Mouse (Mus musculus): ENCODE measurements around the gene C3ar1. TPM values are rescaled to one million over a fixed set of nuclear protein-coding genes. Genes with fewer than 3 reads are reported as not detected.

C3ar1 gene
- 0.19 and 0.55 TPM in 2 replicates for total RNA-seq (2017)

DNA sequence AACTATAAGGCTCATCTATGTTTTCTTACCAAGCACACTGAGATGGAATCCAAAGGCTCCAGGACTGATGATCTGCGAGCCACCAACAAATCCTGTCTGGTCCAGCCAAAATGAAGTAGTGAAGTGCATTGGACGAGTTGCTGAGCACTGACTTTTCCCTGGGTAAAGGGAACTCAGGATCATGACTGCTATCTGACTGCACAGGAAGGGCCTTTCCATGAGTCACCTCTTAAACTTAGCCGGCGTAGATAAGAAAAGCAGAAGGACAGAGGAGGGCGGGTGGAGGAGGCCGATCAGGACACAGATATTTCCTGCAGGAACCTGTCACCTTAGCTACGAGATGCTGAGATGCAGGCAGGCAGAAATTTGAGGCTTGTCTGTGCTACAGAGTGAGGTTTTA lies at the start of gene C3ar1:
C3ar1 (minus strand) TSS at position 207 of the 400 bp plus-strand sequence.
- peak; percentile 86 to 89 for ATAC-seq (replicated peaks in 1 of 2; ENCODE audit: insufficient read depth in 1 of 2, low FRiP score in 2 of 2, low TSS enrichment in 1 of 2, low read depth in 1 of 2, poor library complexity in 2 of 2, severe bottlenecking in 2 of 2)

DNA sequence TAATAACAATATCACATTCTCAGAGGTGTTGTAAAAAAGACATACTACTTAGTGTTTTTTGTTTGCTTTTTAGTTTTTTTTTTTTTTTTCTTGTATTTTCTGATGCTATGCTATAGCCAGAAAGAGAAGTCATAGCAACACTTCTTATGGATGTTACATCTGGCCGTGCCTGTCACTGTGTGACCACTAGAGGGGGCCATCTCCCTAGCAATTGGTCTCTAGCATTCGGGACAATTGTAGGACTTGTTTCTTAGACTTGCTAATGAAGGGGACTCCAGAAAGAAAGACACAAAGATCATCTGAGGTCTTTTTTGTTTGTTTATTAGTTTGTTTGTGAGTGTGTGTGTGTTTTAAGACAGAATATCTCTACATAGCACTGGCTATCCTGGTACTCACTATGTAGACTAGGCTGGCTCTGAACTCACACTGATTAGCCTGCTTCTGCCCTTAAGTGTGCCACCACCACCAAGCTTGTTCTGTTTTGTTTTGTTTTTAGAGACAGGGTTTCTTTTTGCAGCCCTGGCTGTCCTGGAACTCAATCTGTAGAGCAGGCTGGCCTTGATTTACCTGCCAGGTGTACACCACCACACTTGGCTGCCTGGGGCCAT lies 36.6 kb upstream of the C3ar1 start:
- ATAC-seq (replicated peaks in 1 of 2; ENCODE audit: insufficient read depth in 1 of 2, low FRiP score in 2 of 2, low TSS enrichment in 1 of 2, low read depth in 1 of 2, poor library complexity in 2 of 2, severe bottlenecking in 2 of 2), result peak; percentile 88 to 94; a peak in 3 of 4 replicates

DNA sequence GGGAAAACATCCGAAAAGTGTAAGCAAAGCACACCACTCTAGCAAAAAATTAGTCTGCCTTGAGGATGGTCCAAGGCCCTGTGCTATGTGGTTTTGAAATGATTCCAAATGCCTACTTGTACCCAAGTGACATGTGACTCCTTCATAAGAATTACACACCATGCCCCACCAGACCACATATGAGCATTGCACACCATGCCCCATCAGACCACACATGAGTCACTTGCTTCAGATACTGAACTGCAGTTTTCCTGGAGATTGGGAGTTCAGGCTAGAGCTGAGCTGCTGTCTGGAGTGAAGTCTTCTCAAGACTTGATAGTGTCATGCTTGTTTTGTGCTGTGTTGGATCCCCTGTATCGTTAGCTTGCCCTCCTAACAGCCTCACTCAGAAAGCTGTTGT lies 33.6 kb upstream of the C3ar1 start:
- ATAC-seq (replicated peaks in 1 of 2; ENCODE audit: insufficient read depth in 1 of 2, low FRiP score in 2 of 2, low TSS enrichment in 1 of 2, low read depth in 1 of 2, poor library complexity in 2 of 2, severe bottlenecking in 2 of 2), result 0 out of 4 replicates have a peak, but pooled peaks of 1 of the 2 experiments have one; percentile 17

DNA sequence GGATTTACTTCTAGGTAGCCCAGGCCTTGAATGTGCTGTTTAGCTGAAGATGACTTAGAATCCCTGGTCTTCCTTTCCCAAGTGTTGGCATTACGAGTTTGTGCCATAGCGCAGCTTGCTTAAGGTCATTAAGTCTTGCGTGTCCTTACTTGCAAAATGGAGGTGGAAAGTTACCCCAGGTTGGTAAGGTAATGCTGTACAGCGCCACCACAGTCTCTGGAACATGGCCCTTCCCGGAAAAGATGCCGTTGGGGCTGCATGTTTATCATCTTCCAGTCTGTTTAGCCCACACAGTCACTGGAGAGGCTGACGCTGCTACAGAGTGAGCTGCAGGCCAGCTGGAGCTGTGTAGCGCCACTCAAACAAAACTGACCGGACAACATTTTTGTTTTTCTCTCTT lies 27.6 kb upstream of the C3ar1 start:
- no peak for ATAC-seq (replicated peaks in 1 of 2; ENCODE audit: insufficient read depth in 1 of 2, low FRiP score in 2 of 2, low TSS enrichment in 1 of 2, low read depth in 1 of 2, poor library complexity in 2 of 2, severe bottlenecking in 2 of 2)

DNA sequence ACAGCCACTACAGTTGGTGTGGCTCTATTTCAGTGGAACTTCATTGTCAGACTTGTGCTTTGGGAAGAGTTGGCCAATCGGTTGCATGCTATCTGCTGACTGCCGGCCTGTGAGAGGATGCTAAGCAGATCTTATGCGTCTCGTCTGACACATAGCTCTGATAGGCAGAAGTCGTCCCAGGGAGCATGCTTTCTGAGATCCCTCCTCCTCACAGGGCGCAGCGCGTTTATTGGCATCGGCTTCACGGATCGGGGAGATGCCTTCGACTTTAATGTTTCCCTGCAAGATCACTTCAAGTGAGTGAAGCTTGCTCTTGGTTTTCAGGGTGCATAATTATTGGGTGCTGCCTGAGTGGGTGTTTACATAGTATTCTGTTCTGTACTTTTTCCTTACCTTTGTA lies 25.3 kb upstream of the C3ar1 start:
- no peak for ATAC-seq (replicated peaks in 1 of 2; ENCODE audit: insufficient read depth in 1 of 2, low FRiP score in 2 of 2, low TSS enrichment in 1 of 2, low read depth in 1 of 2, poor library complexity in 2 of 2, severe bottlenecking in 2 of 2)

DNA sequence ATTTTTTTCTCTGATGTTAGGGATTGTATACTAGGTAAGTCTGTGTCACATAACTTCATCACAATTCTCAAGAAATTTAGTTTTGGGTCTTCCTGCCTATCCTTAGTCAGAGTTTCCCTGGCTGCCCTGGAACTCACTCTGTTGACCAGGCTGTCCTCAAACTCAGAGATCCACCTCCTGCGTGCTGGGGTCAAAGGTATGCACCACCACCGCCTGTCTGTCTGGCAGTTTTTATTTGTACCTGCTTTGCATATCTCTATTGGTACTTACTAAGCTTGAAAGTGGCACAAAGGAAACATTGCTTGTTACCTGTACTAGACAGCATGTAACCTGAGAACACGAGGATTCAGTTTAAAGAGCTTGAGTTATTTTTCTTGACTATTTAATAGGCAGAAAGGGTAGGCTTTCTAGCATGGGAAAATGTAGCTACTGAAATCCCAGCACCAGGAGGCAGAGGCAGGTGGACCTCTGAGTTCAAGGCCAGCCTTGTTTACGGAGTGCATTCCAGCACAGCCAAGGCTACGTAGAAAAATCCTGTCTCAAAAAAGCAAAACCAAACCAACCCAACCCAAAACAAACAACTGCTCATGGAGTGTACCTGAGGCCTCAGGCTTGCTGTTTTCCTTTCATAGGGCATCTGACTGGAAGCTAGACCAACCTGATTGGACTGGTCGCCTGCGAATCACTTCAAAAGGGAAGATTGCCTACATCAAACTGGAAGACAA lies 24.0 kb upstream of the C3ar1 start:
- no peak for ATAC-seq (replicated peaks in 1 of 2; ENCODE audit: insufficient read depth in 1 of 2, low FRiP score in 2 of 2, low TSS enrichment in 1 of 2, low read depth in 1 of 2, poor library complexity in 2 of 2, severe bottlenecking in 2 of 2)

DNA sequence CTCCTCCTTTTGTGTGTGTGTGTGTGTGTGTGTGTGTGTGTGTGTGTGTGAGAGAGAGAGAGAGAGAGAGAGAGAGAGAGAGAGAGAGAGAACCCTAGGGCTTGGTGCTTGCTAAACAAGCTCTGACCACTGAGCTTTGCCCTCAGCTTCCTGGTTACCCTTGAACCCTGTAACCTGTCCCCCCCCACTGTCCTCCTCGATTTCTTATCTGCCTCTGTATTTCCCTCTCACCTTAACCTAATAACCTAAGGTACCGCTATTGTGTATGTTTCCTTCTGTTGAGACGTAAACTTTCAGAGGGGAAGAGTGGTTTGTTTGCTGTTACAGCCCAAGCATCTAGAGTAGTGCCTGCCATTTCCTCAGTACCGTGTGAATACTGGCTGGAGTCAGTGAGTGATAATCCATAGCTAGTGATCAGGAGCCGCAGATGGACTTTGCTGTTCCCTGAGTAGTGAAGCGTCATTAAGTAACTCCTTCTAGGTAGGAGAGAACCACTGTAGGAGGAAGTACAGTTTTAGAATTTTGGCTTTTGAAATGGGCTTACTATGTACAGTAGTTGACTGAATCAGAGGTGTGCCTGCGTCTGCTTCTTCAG lies 23.3 kb upstream of the C3ar1 start:
- no peak for ATAC-seq (replicated peaks in 1 of 2; ENCODE audit: insufficient read depth in 1 of 2, low FRiP score in 2 of 2, low TSS enrichment in 1 of 2, low read depth in 1 of 2, poor library complexity in 2 of 2, severe bottlenecking in 2 of 2)

DNA sequence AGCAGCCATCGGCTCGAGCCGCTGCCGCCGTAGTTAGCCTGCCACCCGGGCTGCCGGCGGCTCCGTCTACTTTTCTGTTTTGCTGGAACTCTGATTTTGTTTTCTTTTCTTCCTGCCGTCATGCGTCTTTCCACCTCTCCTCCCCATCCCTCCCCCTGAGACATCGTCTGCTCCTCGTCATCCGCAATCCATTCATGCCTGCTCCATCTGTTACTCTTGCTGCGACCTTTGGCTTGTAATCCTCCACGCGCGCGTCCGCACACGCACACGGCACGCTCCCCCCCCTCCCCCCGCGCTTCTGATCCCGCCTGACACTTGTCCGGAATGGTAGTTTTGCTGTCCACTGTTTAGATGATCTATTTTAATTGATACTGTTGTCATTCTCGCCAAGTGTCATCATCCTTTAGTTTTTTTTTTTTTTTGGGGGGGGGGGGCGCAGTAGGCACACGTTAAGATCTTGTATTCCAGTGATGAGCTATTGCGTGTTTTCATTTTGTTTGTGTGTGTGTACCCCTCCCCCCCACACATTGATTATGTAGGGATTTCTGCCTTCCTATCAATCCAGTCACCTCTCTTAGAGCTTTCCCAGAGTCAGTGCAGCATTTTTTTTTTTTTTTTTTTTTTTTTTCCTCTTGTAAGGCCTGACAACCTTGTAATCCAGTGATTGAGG lies 18.9 kb upstream of the C3ar1 start:
- peak in 1 of 2 experiments; percentile 24; a peak in 1 of 4 replicates for ATAC-seq (replicated peaks in 1 of 2; ENCODE audit: insufficient read depth in 1 of 2, low FRiP score in 2 of 2, low TSS enrichment in 1 of 2, low read depth in 1 of 2, poor library complexity in 2 of 2, severe bottlenecking in 2 of 2)

DNA sequence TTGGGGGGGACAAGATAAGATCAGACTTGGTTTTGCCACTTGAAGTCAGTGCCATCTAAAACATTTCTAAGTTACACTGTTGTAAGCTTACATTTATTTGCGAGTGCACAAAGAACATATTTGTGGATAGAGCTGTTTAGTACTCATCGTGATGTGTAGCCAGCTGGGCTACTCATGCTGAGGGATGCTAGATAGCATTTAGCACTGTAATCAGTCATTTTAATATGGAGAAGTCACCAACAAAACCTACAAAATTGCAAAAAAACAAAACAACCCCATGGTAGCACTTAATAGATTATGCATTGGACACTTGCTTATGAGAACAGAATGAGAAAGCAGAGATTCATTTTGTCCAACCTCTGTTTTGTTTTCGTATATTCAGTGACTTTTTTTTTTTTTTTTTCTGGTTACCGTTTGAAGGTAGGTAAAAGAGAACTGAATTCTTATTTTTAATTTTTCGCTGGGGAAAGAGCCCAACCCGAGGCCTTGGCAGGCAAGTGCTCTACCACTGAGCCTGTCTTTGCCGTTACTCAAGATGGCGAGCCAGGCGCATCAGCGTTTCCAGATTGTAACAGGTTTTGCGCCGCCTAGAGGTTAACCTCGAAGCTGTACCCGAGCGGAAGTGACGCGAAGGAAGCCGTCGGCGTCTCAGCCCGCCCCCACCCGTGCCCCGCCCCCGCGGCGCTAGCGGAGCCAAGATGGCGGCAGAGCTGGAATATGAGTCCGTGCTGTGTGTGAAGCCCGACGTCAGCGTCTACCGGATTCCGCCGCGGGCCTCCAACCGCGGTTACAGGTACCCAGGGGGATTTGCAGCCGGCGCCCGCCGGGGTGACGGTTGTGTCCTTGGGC lies 18.1 kb upstream of the C3ar1 start, which contains the start of gene Necap1:
Necap1 (plus strand) TSS at position 604 of the 849 bp plus-strand sequence.
- ATAC-seq (replicated peaks in 1 of 2; ENCODE audit: insufficient read depth in 1 of 2, low FRiP score in 2 of 2, low TSS enrichment in 1 of 2, low read depth in 1 of 2, poor library complexity in 2 of 2, severe bottlenecking in 2 of 2), result peak; percentile 81 to 83

DNA sequence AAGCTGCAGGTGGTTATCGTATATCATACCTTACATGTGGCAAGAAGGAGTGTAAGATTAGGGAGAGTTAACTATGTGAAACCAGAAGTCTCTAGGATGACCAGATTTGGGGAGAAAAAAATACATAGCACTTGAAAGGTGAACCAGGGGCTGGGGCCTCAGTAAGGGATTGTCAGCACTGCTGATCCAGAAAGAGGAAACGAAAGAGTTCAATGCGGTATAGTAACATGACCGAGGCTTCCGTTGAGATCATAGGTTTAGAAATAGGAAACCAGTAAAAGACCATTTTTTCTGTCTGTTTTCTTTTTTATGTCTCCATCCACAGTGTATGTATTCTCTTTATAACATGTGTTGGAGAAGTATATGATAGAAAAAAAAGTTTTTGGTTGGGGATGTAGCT lies 16.8 kb upstream of the C3ar1 start:
- peak; percentile 86 to 88 for ATAC-seq (replicated peaks in 1 of 2; ENCODE audit: insufficient read depth in 1 of 2, low FRiP score in 2 of 2, low TSS enrichment in 1 of 2, low read depth in 1 of 2, poor library complexity in 2 of 2, severe bottlenecking in 2 of 2)

DNA sequence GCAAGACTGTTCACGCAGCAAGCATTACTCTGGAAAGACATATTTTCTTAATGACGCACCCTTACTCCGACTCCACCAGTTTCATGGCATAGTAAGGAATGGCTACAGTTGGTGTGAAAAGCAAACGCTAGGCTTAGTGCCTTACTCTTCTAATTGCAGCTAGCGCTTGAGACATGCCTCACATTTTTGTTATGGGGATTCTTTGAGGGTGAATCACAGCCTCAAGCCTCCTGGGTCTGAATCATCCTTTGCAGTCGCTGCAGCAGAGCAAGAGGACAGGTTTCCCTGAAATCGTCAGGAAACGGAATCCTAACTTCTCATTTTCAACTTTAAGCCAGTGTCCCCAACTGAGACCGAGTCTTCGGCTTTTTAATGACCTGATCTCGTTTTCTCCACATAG lies 13.9 kb upstream of the C3ar1 start:
- no peak for ATAC-seq (replicated peaks in 1 of 2; ENCODE audit: insufficient read depth in 1 of 2, low FRiP score in 2 of 2, low TSS enrichment in 1 of 2, low read depth in 1 of 2, poor library complexity in 2 of 2, severe bottlenecking in 2 of 2)

DNA sequence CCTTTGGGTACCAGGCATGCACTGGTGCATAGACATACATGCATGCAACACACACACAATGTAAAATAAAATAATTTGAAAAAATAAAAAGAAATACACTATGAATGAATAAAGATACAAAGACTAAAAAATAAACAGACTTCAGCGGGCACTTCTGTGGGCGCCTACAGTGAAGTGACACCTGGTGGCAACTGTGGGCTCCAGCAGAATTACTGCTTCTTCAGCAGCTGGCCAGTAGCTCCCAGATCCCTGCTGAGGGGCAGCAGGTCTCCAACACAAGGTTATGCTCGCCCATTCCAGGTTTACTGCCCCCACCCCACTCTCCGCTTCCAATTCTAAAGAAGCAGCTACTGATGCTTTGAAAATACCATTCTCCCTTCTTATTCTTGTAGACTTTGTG lies 12.0 kb upstream of the C3ar1 start:
- ATAC-seq (replicated peaks in 1 of 2; ENCODE audit: insufficient read depth in 1 of 2, low FRiP score in 2 of 2, low TSS enrichment in 1 of 2, low read depth in 1 of 2, poor library complexity in 2 of 2, severe bottlenecking in 2 of 2), result peak; percentile 43 to 67; a peak in 1 of 4 replicates

DNA sequence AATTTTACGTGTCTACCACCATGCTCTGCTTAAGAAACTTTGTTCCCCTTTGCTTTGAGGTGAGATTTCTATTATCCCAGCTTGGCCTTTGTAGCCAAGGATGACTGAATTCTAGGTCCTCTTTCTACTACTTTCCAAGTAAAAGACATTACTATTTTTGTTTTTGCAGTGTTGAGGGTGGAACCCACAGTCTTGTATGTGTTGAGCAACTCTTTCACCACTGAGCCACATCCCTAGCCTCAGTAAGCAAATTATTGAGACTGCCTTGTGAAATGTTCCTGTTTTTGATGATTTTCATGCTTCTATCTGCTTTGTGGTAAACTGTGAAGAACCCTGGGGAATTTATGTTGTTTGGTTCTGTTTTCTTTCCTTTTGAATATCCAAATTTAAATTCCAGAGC lies 6.9 kb upstream of the C3ar1 start:
- peak; percentile 49 to 89 for ATAC-seq (replicated peaks in 1 of 2; ENCODE audit: insufficient read depth in 1 of 2, low FRiP score in 2 of 2, low TSS enrichment in 1 of 2, low read depth in 1 of 2, poor library complexity in 2 of 2, severe bottlenecking in 2 of 2)

DNA sequence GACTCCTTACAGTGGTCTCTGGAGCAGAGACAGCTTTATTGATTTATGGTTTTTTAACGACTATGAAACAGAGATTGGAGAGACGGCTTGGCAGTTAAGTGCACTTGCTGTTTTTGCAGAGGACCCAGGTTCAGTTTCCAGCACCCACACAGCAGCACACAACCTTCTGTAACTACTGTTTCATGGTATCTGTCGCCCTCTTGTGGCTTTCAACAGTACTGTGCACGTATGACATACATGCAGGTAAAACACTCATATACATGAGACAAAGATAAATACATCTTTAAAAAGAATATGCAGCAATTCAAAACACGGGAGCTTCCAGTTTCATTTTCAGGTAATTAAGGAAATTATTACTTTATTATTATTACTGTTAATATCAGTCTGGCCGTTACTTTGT lies 6.5 kb upstream of the C3ar1 start:
- no peak for ATAC-seq (replicated peaks in 1 of 2; ENCODE audit: insufficient read depth in 1 of 2, low FRiP score in 2 of 2, low TSS enrichment in 1 of 2, low read depth in 1 of 2, poor library complexity in 2 of 2, severe bottlenecking in 2 of 2)

DNA sequence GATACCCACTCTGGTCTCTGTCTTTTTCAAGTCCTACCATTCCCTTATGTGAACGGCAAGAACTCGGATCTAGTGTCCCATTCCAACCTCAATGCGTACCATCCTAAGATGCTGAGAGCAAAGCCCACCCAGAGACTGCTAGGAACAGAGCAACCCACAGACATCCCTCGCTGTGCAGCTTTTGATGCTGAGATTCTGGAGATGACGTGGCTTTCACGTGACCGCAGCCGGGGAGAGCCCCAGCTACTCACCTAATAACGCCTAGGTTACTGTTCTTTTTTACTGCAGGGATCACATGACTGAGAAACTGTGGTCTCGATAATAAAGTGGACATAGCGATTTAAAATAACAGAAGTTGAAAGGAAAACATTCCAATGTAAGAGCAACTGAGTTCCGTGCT lies 1.4 kb downstream of the C3ar1 start:
- no peak for ATAC-seq (replicated peaks in 1 of 2; ENCODE audit: insufficient read depth in 1 of 2, low FRiP score in 2 of 2, low TSS enrichment in 1 of 2, low read depth in 1 of 2, poor library complexity in 2 of 2, severe bottlenecking in 2 of 2)

DNA sequence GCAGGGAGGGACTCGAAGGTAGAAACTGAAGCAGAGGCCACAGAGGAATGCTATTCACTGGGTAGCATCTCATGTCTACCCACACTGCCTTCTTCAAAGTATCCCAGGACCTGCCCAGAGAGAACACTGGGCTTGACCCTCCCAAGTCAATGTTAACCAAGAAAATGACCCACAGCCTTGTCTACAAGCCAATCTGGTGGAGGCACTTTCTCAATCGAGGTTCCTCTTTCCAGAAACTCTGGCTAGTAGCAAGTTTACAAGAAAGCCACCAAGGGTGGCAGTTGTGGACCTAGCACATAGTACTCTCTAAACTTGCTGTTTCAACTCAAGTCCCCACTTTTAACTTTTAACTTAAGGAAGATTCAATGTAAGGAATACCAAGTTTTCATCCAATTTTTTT lies 3.3 kb downstream of the C3ar1 start:
- peak; percentile 39 to 46; a peak in 2 of 4 replicates for ATAC-seq (replicated peaks in 1 of 2; ENCODE audit: insufficient read depth in 1 of 2, low FRiP score in 2 of 2, low TSS enrichment in 1 of 2, low read depth in 1 of 2, poor library complexity in 2 of 2, severe bottlenecking in 2 of 2)

DNA sequence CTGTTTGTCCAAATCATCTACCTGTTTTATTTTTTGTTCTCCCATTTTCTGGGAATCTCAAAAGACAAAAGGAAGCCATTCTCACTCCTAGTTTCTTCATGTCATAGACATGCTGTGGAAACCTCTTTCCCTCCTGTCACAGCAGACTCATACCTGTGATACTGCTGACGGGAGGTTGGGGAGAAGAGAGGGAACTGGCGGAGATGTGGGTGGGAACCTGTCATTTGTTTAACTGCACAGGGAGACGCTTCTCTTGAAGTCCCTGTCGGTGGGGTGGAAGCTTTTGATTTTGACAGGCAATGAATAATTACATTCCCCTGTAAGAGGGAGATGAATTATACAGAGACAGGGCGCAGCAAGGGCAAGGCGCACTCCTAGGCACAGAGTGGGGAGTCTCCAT lies 12.2 kb downstream of the C3ar1 start:
- no peak for ATAC-seq (replicated peaks in 1 of 2; ENCODE audit: insufficient read depth in 1 of 2, low FRiP score in 2 of 2, low TSS enrichment in 1 of 2, low read depth in 1 of 2, poor library complexity in 2 of 2, severe bottlenecking in 2 of 2)
